Mouse (Mus musculus) E14TG2a.4 (cell line): ENCODE results near the gene Rhno1.

Experiments
- CTCF ChIP-seq: conservative IDR thresholded peaks from 2 replicates; pipeline ENCODE4 v1.5.1; 2014; ENCODE audit warnings: low read length
- NANOG ChIP-seq: IDR thresholded peaks from 2 replicates; pipeline ENCODE4 v1.6.1; 2014; ENCODE audit warnings: borderline replicate concordance, low read length, mixed read lengths
- POU5F1 ChIP-seq: IDR thresholded peaks from 2 replicates; pipeline ENCODE4 v1.6.1; 2014; ENCODE audit warnings: low read length, borderline replicate concordance

- TF ChIP-seq CTCF (no peak), NANOG (no peak), POU5F1 (no peak)
Measured at GRCm38 (mm10) chr6:128389185-128389584, 26.5 kb upstream of the Rhno1 start.
